Mouse (Mus musculus) left cerebral cortex, adult 9 months (tissue): ENCODE data around the gene Cyp4x1.

Experiments
- DNase-seq, 2 experiments: peaks; one replicate each; pipeline ENCODE4 v3.0.0; 2022; ENCODE audit warnings: low spot score in 2 of 2

The Cyp4x1 gene

GRCm38 (mm10) chr4:115056921-115057673 lies 77.0 kb downstream of the Cyp4x1 start:
- peak in 1 of 2 experiments; percentile 51 for DNase-seq

DNA sequence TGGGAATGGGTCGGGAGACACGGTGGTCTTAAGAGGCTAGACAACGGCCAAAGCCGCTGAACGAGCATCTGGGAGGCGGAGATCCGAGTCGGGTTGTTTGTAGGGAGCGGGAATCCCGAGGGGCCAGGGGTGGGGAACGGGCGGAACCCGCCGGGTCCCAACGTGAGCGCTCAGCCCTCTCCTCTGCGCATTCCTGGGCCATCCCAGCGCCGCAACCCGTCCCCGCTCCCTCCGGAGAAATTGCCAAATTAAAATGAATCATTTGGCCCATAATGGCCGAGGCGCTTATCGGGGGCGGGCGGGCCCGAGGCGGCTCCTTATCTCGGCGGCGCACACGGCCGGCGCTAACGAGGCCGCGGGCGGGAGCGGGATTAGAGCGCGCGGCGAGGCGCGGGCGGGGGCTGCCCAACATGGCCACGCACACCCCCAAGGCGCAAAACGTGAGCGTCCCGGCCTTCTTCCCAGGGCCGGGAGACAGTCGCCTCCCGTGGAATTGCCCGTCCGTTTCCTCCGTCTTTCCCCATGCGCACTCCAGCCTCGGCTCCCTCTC lies 77.6 kb downstream of the Cyp4x1 start, which contains the start of gene Tal1:
Gene Tal1, plus strand, starts transcription at position 56 of the 550 bp plus-strand sequence.
- no peak for DNase-seq
